Mouse (Mus musculus): ENCODE data around the gene Prrg2. TPM values are rescaled to one million over a fixed set of nuclear protein-coding genes. Genes with fewer than 3 reads are reported as not detected.

Gene Prrg2
- polyA plus RNA-seq, 1 experiment from 2014 or later = 24.7 TPM

DNA sequence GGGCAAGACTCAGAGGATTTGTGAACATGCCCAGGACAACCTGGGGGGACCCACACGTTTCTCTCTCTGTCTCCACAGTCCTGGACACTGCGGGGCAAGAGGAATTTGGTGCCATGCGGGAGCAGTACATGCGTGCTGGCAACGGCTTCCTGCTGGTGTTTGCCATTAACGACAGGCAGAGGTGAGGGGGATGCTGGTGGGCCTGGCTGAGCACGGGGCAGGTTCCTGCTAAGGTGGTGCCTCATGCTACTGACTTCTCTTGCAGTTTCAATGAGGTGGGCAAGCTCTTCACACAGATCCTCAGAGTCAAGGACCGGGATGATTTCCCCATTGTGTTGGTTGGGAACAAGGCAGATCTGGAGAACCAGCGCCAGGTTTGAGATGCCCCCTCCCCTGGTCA, 42.3 kb downstream of the Prrg2 start:
- no peak overlapping the region for H3K4me3 ChIP-seq (replicated peaks; ENCODE audit: low read length)
- H3K27ac ChIP-seq (ENCODE audit: low read length) = no peak overlapping the region
- no peaks in the 10 kb centered on the region for H3K36me3 ChIP-seq (ENCODE audit: control insufficient read depth, insufficient read depth, low read length)
- H3K27me3 ChIP-seq (ENCODE audit: control insufficient read depth, insufficient read depth, low read length) = no peaks in the 10 kb centered on the region
- H3K4me1 ChIP-seq (ENCODE audit: control insufficient read depth, insufficient read depth, low read length) = 0 out of 2 replicates have a peak, but pooled peaks cover 4% of the 10 kb centered on the region
- WGBS = 69% methylated on average over 9 of the region's 9 CpGs
- H3K9ac ChIP-seq (ENCODE audit: low read length) = no peak overlapping the region
- H3K9me3 ChIP-seq (replicated peaks; ENCODE audit: control insufficient read depth, low read length) = no peaks in the 10 kb centered on the region
- no peak for ATAC-seq (ENCODE audit: insufficient read depth, low FRiP score)
- no peak overlapping the region for H3K4me2 ChIP-seq (ENCODE audit: low read depth, low read length)

DNA sequence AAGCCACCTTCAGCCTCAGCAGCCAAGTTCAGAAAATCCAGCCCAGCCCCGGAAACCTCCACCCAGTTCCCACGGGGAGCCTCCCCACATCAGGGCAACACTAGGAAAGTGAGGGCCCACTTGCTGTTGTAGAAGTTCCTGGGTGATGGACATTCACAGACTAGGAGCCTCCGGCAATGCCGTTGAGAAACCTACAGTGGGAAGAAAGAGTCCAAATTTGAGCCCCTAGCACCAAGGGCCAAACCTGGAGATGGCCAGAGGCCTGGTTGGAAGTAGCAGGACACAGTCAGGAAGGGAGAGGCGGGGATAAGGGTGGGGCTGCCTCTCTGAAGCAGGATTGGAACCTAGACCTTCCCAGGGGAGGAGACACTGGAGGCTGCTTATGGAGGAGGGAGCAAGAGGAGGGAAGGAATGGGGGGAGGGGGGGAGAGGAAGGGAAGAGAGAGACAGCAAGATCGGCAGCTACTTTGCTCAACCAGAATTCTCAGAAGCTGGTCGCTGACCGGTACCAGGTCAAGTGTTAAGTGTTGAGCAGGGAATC, 43.4 kb downstream of the Prrg2 start:
- Histone ChIP-seq H3K27me3 (ENCODE audit: control insufficient read depth, insufficient read depth, low read length) (no peaks in the 10 kb centered on the region), H3K27ac (ENCODE audit: low read length) (peak overlapping the region; percentile 100), H3K4me1 (ENCODE audit: control insufficient read depth, insufficient read depth, low read length) (peaks cover 10% of the 10 kb centered on the region), H3K9ac (ENCODE audit: low read length) (peak overlapping the region; percentile 86; the same call in 1 of the 2 replicates), H3K4me2 (ENCODE audit: low read depth, low read length) (peak overlapping the region; percentile 82), H3K4me3 (replicated peaks; ENCODE audit: low read length) (peak overlapping the region; percentile 99), H3K9me3 (replicated peaks; ENCODE audit: control insufficient read depth, low read length) (no peaks in the 10 kb centered on the region), H3K36me3 (ENCODE audit: control insufficient read depth, insufficient read depth, low read length) (no peaks in the 10 kb centered on the region)
- no peak for ATAC-seq (ENCODE audit: insufficient read depth, low FRiP score)
- WGBS = 27% methylated on average over 8 of the region's 8 CpGs

DNA sequence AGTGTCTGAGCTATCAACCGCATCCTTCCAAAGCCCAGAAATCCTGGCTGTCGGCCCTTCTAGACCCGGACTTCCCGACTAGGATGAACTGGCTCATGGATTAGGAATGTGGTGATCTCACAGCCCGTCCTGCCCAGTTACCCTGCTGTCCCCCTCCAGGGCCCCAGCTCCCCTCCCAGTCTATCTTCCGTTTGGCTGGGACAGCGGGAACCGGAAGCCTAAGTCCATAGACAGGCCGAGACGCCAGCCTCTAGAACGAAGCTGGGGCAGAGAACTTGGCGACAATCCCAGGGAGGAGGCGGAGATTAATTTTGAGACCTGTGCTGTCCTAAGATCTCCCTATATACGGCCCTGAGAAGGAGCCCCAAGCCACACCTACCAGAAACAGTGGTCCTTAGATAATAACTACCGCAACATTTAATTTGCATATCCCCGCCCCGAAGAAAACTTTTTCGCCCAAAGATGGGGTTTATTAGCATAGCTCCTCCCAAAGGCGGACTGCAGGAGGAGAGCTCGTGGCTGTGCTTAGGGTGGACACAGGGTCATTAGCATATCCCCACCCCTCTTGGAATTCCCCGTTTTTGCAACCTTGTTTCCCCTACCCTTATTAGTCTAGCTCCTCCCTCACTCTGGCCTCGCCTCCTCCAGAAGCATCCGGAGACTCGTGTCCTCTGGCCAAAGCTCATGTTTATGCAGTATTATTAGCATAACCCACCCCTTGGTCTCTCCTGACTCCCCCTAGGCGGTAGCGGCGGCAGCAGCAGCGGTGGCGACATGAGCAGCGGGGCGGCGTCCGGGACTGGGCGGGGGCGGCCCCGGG, 45.0 kb downstream of the Prrg2 start, which contains the start of gene Rras:
TSS of gene Rras (plus strand) at position 720 of the 820 bp plus-strand sequence.
- peak; percentile 91 for ATAC-seq (ENCODE audit: insufficient read depth, low FRiP score)
- H3K4me3 ChIP-seq (replicated peaks; ENCODE audit: low read length) = peak within 1 kb of the TSS; percentile 99
- H3K9ac ChIP-seq (ENCODE audit: low read length) = peak within 1 kb of the TSS; percentile 86
- H3K4me1 ChIP-seq (ENCODE audit: control insufficient read depth, insufficient read depth, low read length) = peaks cover 10% of the 10 kb centered on the region
- WGBS = under 1% methylated on average over 36 of the region's 36 CpGs
- peak within 1 kb of the TSS; percentile 100 for H3K27ac ChIP-seq (ENCODE audit: low read length)
- no peaks in the 10 kb centered on the region for H3K9me3 ChIP-seq (replicated peaks; ENCODE audit: control insufficient read depth, low read length)
- peak within 1 kb of the TSS; percentile 82 for H3K4me2 ChIP-seq (ENCODE audit: low read depth, low read length)
- no peaks in the 10 kb centered on the region for H3K27me3 ChIP-seq (ENCODE audit: control insufficient read depth, insufficient read depth, low read length)
- H3K36me3 ChIP-seq (ENCODE audit: control insufficient read depth, insufficient read depth, low read length) = peaks cover under 1% of the 10 kb centered on the region; the same call in 1 of the 2 replicates

DNA sequence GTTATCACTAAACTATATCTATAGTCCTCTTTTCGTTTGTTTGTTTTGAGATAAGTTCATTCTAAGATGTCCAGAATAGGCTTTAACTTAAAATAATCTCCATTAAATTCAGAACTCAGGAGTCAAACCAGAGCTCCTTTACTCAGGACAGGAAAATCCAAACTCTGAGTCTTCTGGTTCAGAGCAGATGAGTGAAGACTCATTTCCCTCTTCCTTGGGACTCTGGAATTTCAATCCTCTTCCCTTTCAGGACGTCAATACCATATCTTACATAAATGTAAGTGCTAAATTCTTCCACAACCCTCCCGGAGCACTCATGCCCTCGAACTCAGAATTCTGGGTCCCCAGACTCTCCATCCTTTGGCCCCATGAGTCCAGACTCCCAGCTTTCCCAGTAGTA, 45.7 kb downstream of the Prrg2 start:
- Histone ChIP-seq H3K4me3 (replicated peaks; ENCODE audit: low read length) (peak overlapping the region; percentile 99), H3K9me3 (replicated peaks; ENCODE audit: control insufficient read depth, low read length) (no peaks in the 10 kb centered on the region), H3K4me1 (ENCODE audit: control insufficient read depth, insufficient read depth, low read length) (peaks cover 10% of the 10 kb centered on the region), H3K36me3 (ENCODE audit: control insufficient read depth, insufficient read depth, low read length) (peaks cover 7% of the 10 kb centered on the region; the same call in 1 of the 2 replicates), H3K27ac (ENCODE audit: low read length) (peak overlapping the region; percentile 100), H3K4me2 (ENCODE audit: low read depth, low read length) (peak overlapping the region; percentile 82), H3K9ac (ENCODE audit: low read length) (peak overlapping the region; percentile 76), H3K27me3 (ENCODE audit: control insufficient read depth, insufficient read depth, low read length) (no peaks in the 10 kb centered on the region)
- 3% methylated on average over 4 of the region's 4 CpGs for WGBS
- no peak for ATAC-seq (ENCODE audit: insufficient read depth, low FRiP score)

DNA sequence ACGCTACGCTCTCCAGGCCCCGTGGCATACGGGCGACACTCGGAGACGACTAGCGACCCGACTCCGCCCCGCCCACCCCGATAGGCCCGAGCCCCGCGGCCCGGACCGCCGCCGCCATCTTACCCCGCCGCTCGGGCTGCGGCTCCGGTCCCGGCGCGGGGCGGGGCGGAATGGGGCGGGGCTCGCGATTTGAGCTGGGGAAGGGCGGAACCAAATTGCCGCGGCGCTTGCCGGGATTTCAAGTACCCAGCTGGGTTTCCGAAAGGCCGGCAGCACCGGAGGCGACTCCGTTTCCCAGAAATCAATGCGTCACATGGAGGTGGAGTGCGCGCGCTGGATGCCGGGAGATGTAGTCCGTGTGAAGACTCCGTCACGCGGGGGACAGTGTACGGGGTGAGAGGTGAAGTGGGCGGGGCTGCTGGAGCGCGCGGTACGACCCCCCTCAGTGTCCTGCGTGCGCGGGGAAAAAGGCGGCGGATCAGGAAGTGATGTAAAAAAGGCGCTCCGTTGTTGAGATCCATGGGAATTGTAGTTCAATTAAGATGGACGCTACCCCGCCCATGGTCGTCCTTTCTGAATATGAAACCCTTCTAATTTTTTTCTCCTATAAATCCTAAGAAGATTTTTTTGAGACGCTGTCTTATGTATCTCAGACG, 46.4 kb downstream of the Prrg2 start, which contains the start of gene Scaf1:
TSS of gene Scaf1 (minus strand) at position 407 of the 656 bp plus-strand sequence.
- Histone ChIP-seq H3K4me2 (ENCODE audit: low read depth, low read length) (peak within 1 kb of the TSS; percentile 83), H3K9me3 (replicated peaks; ENCODE audit: control insufficient read depth, low read length) (no peaks in the 10 kb centered on the region), H3K4me3 (replicated peaks; ENCODE audit: low read length) (peak within 1 kb of the TSS; percentile 99), H3K36me3 (ENCODE audit: control insufficient read depth, insufficient read depth, low read length) (peaks cover 11% of the 10 kb centered on the region; the same call in 1 of the 2 replicates), H3K9ac (ENCODE audit: low read length) (peak within 1 kb of the TSS; percentile 99), H3K27ac (ENCODE audit: low read length) (peak within 1 kb of the TSS; percentile 100), H3K4me1 (ENCODE audit: control insufficient read depth, insufficient read depth, low read length) (peaks cover 10% of the 10 kb centered on the region), H3K27me3 (ENCODE audit: control insufficient read depth, insufficient read depth, low read length) (no peaks in the 10 kb centered on the region)
- peak; percentile 89 for ATAC-seq (ENCODE audit: insufficient read depth, low FRiP score)
- WGBS = under 1% methylated on average over 67 of the region's 69 CpGs

DNA sequence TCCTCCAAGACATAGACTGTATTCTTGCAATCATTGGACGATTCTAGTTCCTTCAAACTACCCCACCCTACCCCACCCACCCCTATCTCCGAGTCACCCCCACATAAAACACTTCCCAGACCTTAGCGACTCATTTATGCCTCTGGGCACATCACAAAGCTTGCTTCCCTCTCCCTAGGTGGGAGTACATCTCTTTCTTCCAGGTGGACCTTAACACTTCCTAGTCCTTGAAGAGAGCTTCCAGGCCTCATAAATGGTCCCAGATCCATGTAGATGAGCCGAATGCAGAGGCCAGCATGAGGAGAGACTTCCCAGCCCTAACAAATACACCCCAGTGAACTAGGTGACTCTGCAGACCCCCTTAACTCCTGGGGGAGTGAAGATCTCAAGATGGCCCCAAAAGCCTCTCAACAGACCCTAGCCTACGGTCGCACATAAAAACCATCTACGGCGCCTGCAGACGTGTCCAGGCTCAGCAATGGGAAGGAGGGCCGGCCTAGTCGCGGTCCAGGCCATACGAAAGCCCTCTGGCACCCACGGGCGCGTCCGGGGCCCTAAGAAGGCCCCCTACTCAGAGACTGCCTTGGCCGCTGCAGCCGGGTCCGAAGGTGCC, 47.0 kb downstream of the Prrg2 start:
- H3K27me3 ChIP-seq (ENCODE audit: control insufficient read depth, insufficient read depth, low read length) = no peaks in the 10 kb centered on the region

DNA sequence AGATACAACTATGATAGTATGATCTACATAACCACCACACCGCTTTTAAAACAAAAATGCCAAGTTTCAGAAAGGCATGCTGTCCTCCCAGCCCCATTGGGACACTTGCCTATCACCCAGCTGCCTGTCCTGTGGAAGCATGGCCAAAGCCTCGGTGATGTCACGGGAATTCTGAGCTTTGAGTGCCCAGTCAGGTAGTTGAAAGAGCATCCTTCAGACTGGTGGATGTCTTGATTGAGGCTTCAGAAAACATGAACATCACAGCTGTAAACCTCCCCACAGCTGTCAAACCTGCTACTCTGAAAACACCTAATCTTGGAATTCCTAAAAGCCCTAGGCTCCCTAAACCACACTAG, 48.4 kb downstream of the Prrg2 start:
- Histone ChIP-seq H3K4me2 (ENCODE audit: low read depth, low read length) (no peak overlapping the region), H3K4me3 (replicated peaks; ENCODE audit: low read length) (no peak overlapping the region), H3K27me3 (ENCODE audit: control insufficient read depth, insufficient read depth, low read length) (no peaks in the 10 kb centered on the region), H3K9me3 (replicated peaks; ENCODE audit: control insufficient read depth, low read length) (no peaks in the 10 kb centered on the region), H3K4me1 (ENCODE audit: control insufficient read depth, insufficient read depth, low read length) (peaks cover 9% of the 10 kb centered on the region), H3K9ac (ENCODE audit: low read length) (no peak overlapping the region), H3K36me3 (ENCODE audit: control insufficient read depth, insufficient read depth, low read length) (peaks cover 19% of the 10 kb centered on the region; the same call in 1 of the 2 replicates), H3K27ac (ENCODE audit: low read length) (no peak overlapping the region)
- 90% methylated on average over 3 of the region's 3 CpGs for WGBS
- no peak for ATAC-seq (ENCODE audit: insufficient read depth, low FRiP score)

More for the DNA sequence above, 47.0 kb downstream of the Prrg2 start:
- Histone ChIP-seq H3K4me3 (replicated peaks; ENCODE audit: low read length) (peak overlapping the region; percentile 99), H3K9me3 (replicated peaks; ENCODE audit: control insufficient read depth, low read length) (no peaks in the 10 kb centered on the region), H3K4me2 (ENCODE audit: low read depth, low read length) (peak overlapping the region; percentile 83), H3K36me3 (ENCODE audit: control insufficient read depth, insufficient read depth, low read length) (peaks cover 11% of the 10 kb centered on the region; the same call in 1 of the 2 replicates), H3K27ac (ENCODE audit: low read length) (peak overlapping the region; percentile 100), H3K4me1 (ENCODE audit: control insufficient read depth, insufficient read depth, low read length) (peaks cover 10% of the 10 kb centered on the region), H3K9ac (ENCODE audit: low read length) (peak overlapping the region; percentile 99)
- ATAC-seq (ENCODE audit: insufficient read depth, low FRiP score) = no peak
- 1% methylated on average over 20 of the region's 20 CpGs for WGBS

DNA sequence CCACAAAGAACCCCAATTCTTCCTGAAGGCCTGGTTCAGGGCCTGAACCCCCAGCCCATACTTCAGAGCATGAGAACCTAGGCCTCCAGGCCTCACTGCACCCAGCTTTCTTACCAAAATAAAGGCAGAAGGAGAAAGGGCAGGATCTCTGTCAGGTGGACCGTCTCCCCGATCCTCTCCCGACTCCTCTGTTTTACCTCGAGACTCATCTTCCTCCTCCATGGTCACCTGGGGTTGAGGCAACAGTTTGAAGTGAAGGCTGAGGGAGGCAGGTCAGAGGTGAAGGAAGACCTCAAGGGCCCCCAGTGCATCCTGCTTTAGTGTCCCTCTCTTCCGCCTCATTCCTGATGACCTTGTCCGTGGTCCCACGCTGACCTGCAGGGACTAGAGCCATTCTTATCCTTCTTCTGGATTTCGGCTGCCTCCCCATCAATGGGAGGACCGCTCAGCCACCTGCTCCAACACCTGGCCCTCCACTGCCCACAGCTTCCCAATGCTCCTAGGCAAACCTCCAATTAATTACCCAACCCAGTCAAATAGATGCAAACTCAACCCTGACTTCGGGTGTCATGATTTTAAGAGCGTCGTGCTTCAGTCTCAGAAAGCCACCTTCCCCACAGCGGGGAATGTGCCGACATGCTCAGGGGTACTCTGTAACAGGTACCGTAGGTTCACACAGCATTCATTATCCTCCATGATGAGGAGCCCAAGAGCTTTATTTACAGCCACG, 48.9 kb downstream of the Prrg2 start:
- peaks cover 19% of the 10 kb centered on the region; the same call in 1 of the 2 replicates for H3K36me3 ChIP-seq (ENCODE audit: control insufficient read depth, insufficient read depth, low read length)
- H3K9me3 ChIP-seq (replicated peaks; ENCODE audit: control insufficient read depth, low read length) = no peaks in the 10 kb centered on the region
- no peak overlapping the region for H3K27ac ChIP-seq (ENCODE audit: low read length)
- H3K4me1 ChIP-seq (ENCODE audit: control insufficient read depth, insufficient read depth, low read length) = peaks cover 6% of the 10 kb centered on the region
- H3K9ac ChIP-seq (ENCODE audit: low read length) = 0 out of 2 replicates have a peak overlapping the region, but pooled peaks have one; percentile 29
- ATAC-seq (ENCODE audit: insufficient read depth, low FRiP score) = no peak
- no peak overlapping the region for H3K4me2 ChIP-seq (ENCODE audit: low read depth, low read length)
- WGBS = 95% methylated on average over 16 of the region's 16 CpGs
- no peaks in the 10 kb centered on the region for H3K27me3 ChIP-seq (ENCODE audit: control insufficient read depth, insufficient read depth, low read length)
- no peak overlapping the region for H3K4me3 ChIP-seq (replicated peaks; ENCODE audit: low read length)

Data from stomach, embryonic 16.5 days (tissue).